Mouse (Mus musculus): Measurements from ENCODE around the gene Arhgap18. TPM values are rescaled to one million over a fixed set of nuclear protein-coding genes. Genes with fewer than 3 reads are reported as not detected.

The Arhgap18 gene
- polyA plus RNA-seq, 1 experiment from 2014 or later = 8.5 TPM

- ATAC-seq = no peak
- WGBS (ENCODE audit: insufficient replicate concordance) = 67% methylated on average over 5 of the region's 5 CpGs
Measured at GRCm38 (mm10) chr10:26804351-26804983, 51.2 kb downstream of the Arhgap18 start.

GRCm38 (mm10) chr10:26805007-26805406 is 51.8 kb downstream of the Arhgap18 start:
- no peak overlapping the region for H3K27ac ChIP-seq (ENCODE audit: low read depth)
- ATAC-seq (no peak), DNase-seq (no peak)
- H3K4me3 ChIP-seq (ENCODE audit: low read depth, low read length) = no peak overlapping the region
- H3K27me3 ChIP-seq (ENCODE audit: insufficient read depth, low read length) = no peaks in the 10 kb centered on the region
- H3K9ac ChIP-seq (replicated peaks) = no peak overlapping the region
- peaks cover 3% of the 10 kb centered on the region; the same call in 1 of the 2 replicates for H3K4me1 ChIP-seq (ENCODE audit: insufficient read depth)
- no peaks in the 10 kb centered on the region for H3K36me3 ChIP-seq (replicated peaks; ENCODE audit: insufficient read depth, low read length)
- H3K4me2 ChIP-seq (ENCODE audit: low read depth, low read length) = no peak overlapping the region
- no peak for TF ChIP-seq EP300 (IDR thresholded peaks at IDR 0.05; ENCODE audit: low read depth)
- no peak for TF ChIP-seq CTCF (IDR thresholded peaks at IDR 0.05; ENCODE audit: low read depth)
- no peaks in the 10 kb centered on the region for H3K9me3 ChIP-seq (ENCODE audit: low read length)
- 87% methylated on average over 1 of the region's 1 CpGs for WGBS (ENCODE audit: insufficient replicate concordance)

More at GRCm38 (mm10) chr10:26804351-26804983, 51.2 kb downstream of the Arhgap18 start:
- H3K4me3 ChIP-seq (ENCODE audit: low read depth, low read length) = no peak overlapping the region
- TF ChIP-seq EP300 (IDR thresholded peaks at IDR 0.05; ENCODE audit: low read depth) = no peak
- TF ChIP-seq CTCF (IDR thresholded peaks at IDR 0.05; ENCODE audit: low read depth) = no peak
- H3K27ac ChIP-seq (ENCODE audit: low read depth) = no peak overlapping the region
- no peaks in the 10 kb centered on the region for H3K36me3 ChIP-seq (replicated peaks; ENCODE audit: insufficient read depth, low read length)
- peaks cover 8% of the 10 kb centered on the region for H3K4me1 ChIP-seq (ENCODE audit: insufficient read depth)
- no peak overlapping the region for H3K9ac ChIP-seq (replicated peaks)
- no peaks in the 10 kb centered on the region for H3K27me3 ChIP-seq (ENCODE audit: insufficient read depth, low read length)
- H3K4me2 ChIP-seq (ENCODE audit: low read depth, low read length) = no peak overlapping the region
- H3K9me3 ChIP-seq (ENCODE audit: low read length) = no peaks in the 10 kb centered on the region
- DNase-seq = no peak

- Histone ChIP-seq H3K9me3 (ENCODE audit: low read length) (no peaks in the 10 kb centered on the region), H3K9ac (replicated peaks) (no peak overlapping the region), H3K36me3 (replicated peaks; ENCODE audit: insufficient read depth, low read length) (no peaks in the 10 kb centered on the region), H3K27me3 (ENCODE audit: insufficient read depth, low read length) (no peaks in the 10 kb centered on the region), H3K27ac (ENCODE audit: low read depth) (no peak overlapping the region), H3K4me2 (ENCODE audit: low read depth, low read length) (no peak overlapping the region), H3K4me1 (ENCODE audit: insufficient read depth) (no peaks in the 10 kb centered on the region), H3K4me3 (ENCODE audit: low read depth, low read length) (no peak overlapping the region)
- TF ChIP-seq EP300 (IDR thresholded peaks at IDR 0.05; ENCODE audit: low read depth) (no peak), CTCF (IDR thresholded peaks at IDR 0.05; ENCODE audit: low read depth) (no peak)
- no peak for DNase-seq
- ATAC-seq = no peak
- WGBS (ENCODE audit: insufficient replicate concordance) = 43% methylated on average over 3 of the region's 3 CpGs
Measured at GRCm38 (mm10) chr10:26806092-26806491, 52.9 kb downstream of the Arhgap18 start.

GRCm38 (mm10) chr10:26810059-26810458 is 56.8 kb downstream of the Arhgap18 start:
- no peak overlapping the region for H3K9ac ChIP-seq (replicated peaks)
- DNase-seq (no peak), ATAC-seq (no peak)
- WGBS (ENCODE audit: insufficient replicate concordance) = 83% methylated on average over 7 of the region's 7 CpGs
- TF ChIP-seq EP300 (IDR thresholded peaks at IDR 0.05; ENCODE audit: low read depth) (no peak), CTCF (IDR thresholded peaks at IDR 0.05; ENCODE audit: low read depth) (no peak)
- H3K27me3 ChIP-seq (ENCODE audit: insufficient read depth, low read length) = no peaks in the 10 kb centered on the region
- no peaks in the 10 kb centered on the region for H3K36me3 ChIP-seq (replicated peaks; ENCODE audit: insufficient read depth, low read length)
- no peak overlapping the region for H3K4me2 ChIP-seq (ENCODE audit: low read depth, low read length)
- H3K4me1 ChIP-seq (ENCODE audit: insufficient read depth) = 0 out of 2 replicates have a peak, but pooled peaks cover 2% of the 10 kb centered on the region
- H3K4me3 ChIP-seq (ENCODE audit: low read depth, low read length) = no peak overlapping the region
- H3K27ac ChIP-seq (ENCODE audit: low read depth) = no peak overlapping the region
- H3K9me3 ChIP-seq (ENCODE audit: low read length) = no peaks in the 10 kb centered on the region

GRCm38 (mm10) chr10:26810810-26811209 is 57.6 kb downstream of the Arhgap18 start:
- H3K4me2 ChIP-seq (ENCODE audit: low read depth, low read length) = no peak overlapping the region
- no peaks in the 10 kb centered on the region for H3K36me3 ChIP-seq (replicated peaks; ENCODE audit: insufficient read depth, low read length)
- no peaks in the 10 kb centered on the region for H3K27me3 ChIP-seq (ENCODE audit: insufficient read depth, low read length)
- 0 out of 2 replicates have a peak, but pooled peaks cover 2% of the 10 kb centered on the region for H3K4me1 ChIP-seq (ENCODE audit: insufficient read depth)
- H3K9ac ChIP-seq (replicated peaks) = no peak overlapping the region
- ATAC-seq (no peak), DNase-seq (no peak)
- no peak for TF ChIP-seq EP300 (IDR thresholded peaks at IDR 0.05; ENCODE audit: low read depth)
- H3K27ac ChIP-seq (ENCODE audit: low read depth) = no peak overlapping the region
- H3K4me3 ChIP-seq (ENCODE audit: low read depth, low read length) = no peak overlapping the region
- 66% methylated on average over 5 of the region's 5 CpGs for WGBS (ENCODE audit: insufficient replicate concordance)
- H3K9me3 ChIP-seq (ENCODE audit: low read length) = no peaks in the 10 kb centered on the region

- H3K27ac ChIP-seq (ENCODE audit: low read depth) = no peak overlapping the region
- 44% methylated on average over 4 of the region's 4 CpGs for WGBS (ENCODE audit: insufficient replicate concordance)
- H3K36me3 ChIP-seq (replicated peaks; ENCODE audit: insufficient read depth, low read length) = no peaks in the 10 kb centered on the region
- H3K4me1 ChIP-seq (ENCODE audit: insufficient read depth) = 0 out of 2 replicates have a peak, but pooled peaks cover 2% of the 10 kb centered on the region
- TF ChIP-seq CTCF (IDR thresholded peaks at IDR 0.05; ENCODE audit: low read depth) (no peak), EP300 (IDR thresholded peaks at IDR 0.05; ENCODE audit: low read depth) (no peak)
- no peak overlapping the region for H3K9ac ChIP-seq (replicated peaks)
- H3K9me3 ChIP-seq (ENCODE audit: low read length) = no peaks in the 10 kb centered on the region
- H3K27me3 ChIP-seq (ENCODE audit: insufficient read depth, low read length) = no peaks in the 10 kb centered on the region
- H3K4me2 ChIP-seq (ENCODE audit: low read depth, low read length) = no peak overlapping the region
- ATAC-seq (no peak), DNase-seq (no peak)
- H3K4me3 ChIP-seq (ENCODE audit: low read depth, low read length) = no peak overlapping the region
Measured at GRCm38 (mm10) chr10:26811342-26811741, 58.1 kb downstream of the Arhgap18 start.
